Mouse (Mus musculus) macrophage (primary cell): ENCODE data around the gene 1810010D01Rik. TPM values are rescaled to one million over a fixed set of nuclear protein-coding genes. Genes with fewer than 3 reads are reported as not detected.

Experiments
- H3K27ac ChIP-seq: fragments of 350-480 bp; formaldehyde crosslinking; 2 replicates; pipeline ENCODE4 v1.9.0; 2021
- H3K36me3 ChIP-seq: fragments of 350-480 bp; formaldehyde crosslinking; 2 replicates; pipeline ENCODE4 v1.9.0; 2021; ENCODE audit errors: inconsistent target
- H3K4me3 ChIP-seq: fragments of 350-480 bp; formaldehyde crosslinking; 2 replicates; pipeline ENCODE4 v1.9.0; 2021; ENCODE audit errors: inconsistent target
- H3K79me2 ChIP-seq: fragments of 350-480 bp; formaldehyde crosslinking; 2 replicates; pipeline ENCODE4 v1.9.0; 2021; ENCODE audit errors: inconsistent target
- WGBS: methylation state at CpG from one replicate; pipeline ENCODE4 v1.1.7; 2026; ENCODE audit warnings: inconsistent platforms; ENCODE audit not compliant: missing documents; 5-methylcytosine and 5-hydroxymethylcytosine counted together
- polyA plus RNA-seq: library from polyadenylated mRNA; stranded (reverse); fragments of 250-400 nt; gene quantifications from 3 replicates; pipeline ENCODE4 v1.2.4, GENCODE M21; 2018; ENCODE audit warnings: inconsistent platforms
- total RNA-seq, 78 experiments: library from RNA; depleted of rRNA; stranded (reverse); fragments of 250-400 nt; gene quantifications; 1 replicate in 9 of 78; 2 replicates in 24 of 78; 3 replicates in 43 of 78; 4 replicates in 2 of 78; pipeline ENCODE4 v1.2.4; 2018; ENCODE audit warnings: inconsistent platforms in 56 of 78

Gene 1810010D01Rik
- 10 to 100 TPM in 25 of 26 experiments, 1 to 10 TPM in 1; 8.7 to 72.3 (median 42.7) TPM for total RNA-seq (2018; cell fraction: chromatin; rRNA removed)
- total RNA-seq (2018; cell fraction: cytosol; rRNA removed): 1 to 10 TPM in 4 of 26 experiments, under 1 TPM in 14, not detected in 8; 0.14 to 2.5 (median 0.49) TPM
- total RNA-seq (2018; cell fraction: nucleus; rRNA removed): 10 to 100 TPM in 23 of 26 experiments, 1 to 10 TPM in 3; 5.1 to 36.9 (median 20.4) TPM
- 2.7 TPM in 1 of 3 replicates, not detected in the others for polyA plus RNA-seq

GRCm38 (mm10) chr7:145208006-145208405, at the start of gene 1810010D01Rik:
1810010D01Rik (minus strand) TSS chr7:145208119.
- H3K36me3 ChIP-seq: no peaks in the 10 kb centered on the region
- no peak within 1 kb of the TSS for H3K27ac ChIP-seq
- WGBS: 88% methylated on average over 4 of the region's 4 CpGs

GRCm38 (mm10) chr7:145256092-145256491, 48.2 kb upstream of the 1810010D01Rik start:
- Histone ChIP-seq H3K79me2 (no peaks in the 10 kb centered on the region), H3K36me3 (peaks cover 85% of the 10 kb centered on the region), H3K4me3 (no peak overlapping the region), H3K27ac (no peak overlapping the region)
- 88% methylated on average over 1 of the region's 1 CpGs for WGBS

More at GRCm38 (mm10) chr7:145208006-145208405, at the start of gene 1810010D01Rik:
- Histone ChIP-seq H3K79me2 (no peaks in the 10 kb centered on the region), H3K4me3 (no peak within 1 kb of the TSS)

- Histone ChIP-seq H3K27ac (no peak overlapping the region), H3K79me2 (no peaks in the 10 kb centered on the region), H3K36me3 (peaks cover 76% of the 10 kb centered on the region), H3K4me3 (no peak overlapping the region)
- WGBS: 87% methylated on average over 3 of the region's 3 CpGs
These were observed 46.2 kb upstream of the 1810010D01Rik start for GRCm38 (mm10) chr7:145253986-145254630.

- peaks cover 64% of the 10 kb centered on the region for H3K36me3 ChIP-seq
- no peaks in the 10 kb centered on the region for H3K79me2 ChIP-seq
- H3K27ac ChIP-seq: no peak overlapping the region
- 40% methylated on average over 8 of the region's 8 CpGs for WGBS
- no peak overlapping the region for H3K4me3 ChIP-seq
These were observed 45.0 kb upstream of the 1810010D01Rik start for GRCm38 (mm10) chr7:145252715-145253476.

- H3K79me2 ChIP-seq: no peaks in the 10 kb centered on the region
- H3K27ac ChIP-seq: no peak overlapping the region
- H3K4me3 ChIP-seq: no peak overlapping the region
- H3K36me3 ChIP-seq: peaks cover 44% of the 10 kb centered on the region
- WGBS: 91% methylated on average over 9 of the region's 9 CpGs
These were observed 42.3 kb upstream of the 1810010D01Rik start for GRCm38 (mm10) chr7:145250225-145250624.

- no peak overlapping the region for H3K27ac ChIP-seq
- H3K79me2 ChIP-seq: no peaks in the 10 kb centered on the region
- no peak overlapping the region for H3K4me3 ChIP-seq
- WGBS: 63% methylated on average over 2 of the region's 2 CpGs
- H3K36me3 ChIP-seq: peaks cover 31% of the 10 kb centered on the region
These were observed 41.0 kb upstream of the 1810010D01Rik start for GRCm38 (mm10) chr7:145248911-145249310.

- Histone ChIP-seq H3K27ac (no peak overlapping the region), H3K36me3 (peaks cover 5% of the 10 kb centered on the region; the same call in 1 of the 2 replicates), H3K79me2 (no peaks in the 10 kb centered on the region), H3K4me3 (no peak overlapping the region)
- WGBS: 16% methylated on average over 9 of the region's 9 CpGs
These were observed 35.2 kb upstream of the 1810010D01Rik start for GRCm38 (mm10) chr7:145242851-145243712.

GRCm38 (mm10) chr7:145242028-145242427, 34.1 kb upstream of the 1810010D01Rik start:
- WGBS: 89% methylated on average over 9 of the region's 9 CpGs

GRCm38 (mm10) chr7:145240929-145241328, 33.0 kb upstream of the 1810010D01Rik start:
- Histone ChIP-seq H3K36me3 (no peaks in the 10 kb centered on the region), H3K4me3 (no peak overlapping the region), H3K79me2 (no peaks in the 10 kb centered on the region), H3K27ac (no peak overlapping the region)
- 93% methylated on average over 3 of the region's 4 CpGs for WGBS

More at GRCm38 (mm10) chr7:145242028-145242427, 34.1 kb upstream of the 1810010D01Rik start:
- Histone ChIP-seq H3K79me2 (no peaks in the 10 kb centered on the region), H3K27ac (no peak overlapping the region), H3K36me3 (no peaks in the 10 kb centered on the region), H3K4me3 (no peak overlapping the region)

GRCm38 (mm10) chr7:145239736-145240505, 32.0 kb upstream of the 1810010D01Rik start:
- 94% methylated on average over 8 of the region's 8 CpGs for WGBS
- Histone ChIP-seq H3K4me3 (no peak overlapping the region), H3K36me3 (no peaks in the 10 kb centered on the region), H3K27ac (no peak overlapping the region), H3K79me2 (no peaks in the 10 kb centered on the region)

GRCm38 (mm10) chr7:145239145-145239544, 31.2 kb upstream of the 1810010D01Rik start:
- no peak overlapping the region for H3K27ac ChIP-seq
- H3K4me3 ChIP-seq: no peak overlapping the region
- H3K36me3 ChIP-seq: no peaks in the 10 kb centered on the region
- WGBS: 97% methylated on average over 6 of the region's 6 CpGs
- H3K79me2 ChIP-seq: no peaks in the 10 kb centered on the region

GRCm38 (mm10) chr7:145234841-145235790, 27.2 kb upstream of the 1810010D01Rik start:
- H3K27ac ChIP-seq: no peak overlapping the region
- 91% methylated on average over 10 of the region's 10 CpGs for WGBS
- no peaks in the 10 kb centered on the region for H3K79me2 ChIP-seq
- no peaks in the 10 kb centered on the region for H3K36me3 ChIP-seq
- no peak overlapping the region for H3K4me3 ChIP-seq

GRCm38 (mm10) chr7:145231659-145232058, 23.7 kb upstream of the 1810010D01Rik start:
- Histone ChIP-seq H3K36me3 (no peaks in the 10 kb centered on the region), H3K4me3 (no peak overlapping the region), H3K27ac (no peak overlapping the region), H3K79me2 (no peaks in the 10 kb centered on the region)
- 89% methylated on average over 8 of the region's 9 CpGs for WGBS
